Mouse (Mus musculus): Measurements from ENCODE around the gene Xpo5.

Xpo5 gene

DNA sequence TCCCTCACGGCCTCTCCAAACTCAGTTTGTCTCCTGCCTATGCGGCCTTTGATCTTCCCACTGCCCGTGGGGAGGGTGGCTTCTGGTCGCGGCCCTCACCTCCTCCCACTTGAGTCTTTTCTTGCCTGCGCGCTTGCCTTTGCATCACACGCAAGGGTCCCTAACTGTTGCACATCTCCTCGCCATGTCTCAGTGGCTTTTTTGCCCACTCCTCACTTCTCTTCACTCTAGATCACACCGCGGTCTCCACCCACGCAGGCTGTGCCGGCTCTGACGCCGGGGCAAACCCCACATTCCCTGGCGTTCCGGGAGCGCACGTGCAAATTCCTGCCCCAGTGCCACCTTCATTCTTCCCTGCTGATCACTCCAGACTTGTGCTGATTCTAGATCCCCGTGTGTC is 496 bp downstream of the Xpo5 start:
- no peak for DNase-seq

DNA sequence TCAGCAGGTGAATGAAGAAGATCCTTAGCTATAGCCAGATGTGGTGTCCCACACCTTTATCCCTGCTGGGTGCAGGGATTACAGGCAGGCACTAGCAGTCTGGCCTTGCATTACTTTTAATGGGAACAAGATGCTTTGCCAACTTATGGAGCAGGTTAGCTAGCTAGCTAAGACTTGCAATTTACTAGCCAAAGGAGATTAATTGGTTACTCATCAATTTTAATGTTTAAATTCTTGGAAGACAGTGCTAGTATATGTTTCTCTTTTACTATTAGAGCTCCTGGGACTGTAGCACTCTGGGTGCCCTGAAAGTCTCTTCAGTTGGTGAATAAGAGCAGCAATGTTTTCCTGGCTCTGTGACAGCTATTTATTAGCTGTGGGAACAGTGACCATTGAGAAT is 4.1 kb downstream of the Xpo5 start:
- no peak for DNase-seq

DNA sequence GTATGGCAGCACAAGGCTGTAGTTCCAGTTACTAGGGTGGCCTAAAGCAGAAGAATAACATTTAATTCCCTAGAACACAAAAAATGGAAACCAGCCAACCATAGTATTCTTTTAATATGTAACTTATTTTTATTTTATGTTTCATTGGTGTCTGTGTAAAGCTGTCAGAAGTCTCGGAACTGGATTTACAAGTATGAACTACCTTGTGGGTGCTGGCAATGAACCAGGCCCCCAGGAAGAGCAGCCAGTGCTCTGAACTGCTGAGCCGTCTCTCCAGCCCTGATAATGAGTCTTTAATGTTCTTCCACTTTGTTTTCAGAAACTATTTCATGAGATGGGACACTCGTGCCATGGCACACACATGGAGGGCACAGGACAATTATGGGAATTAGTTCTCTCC is 8.0 kb downstream of the Xpo5 start:
- DNase-seq = no peak

DNA sequence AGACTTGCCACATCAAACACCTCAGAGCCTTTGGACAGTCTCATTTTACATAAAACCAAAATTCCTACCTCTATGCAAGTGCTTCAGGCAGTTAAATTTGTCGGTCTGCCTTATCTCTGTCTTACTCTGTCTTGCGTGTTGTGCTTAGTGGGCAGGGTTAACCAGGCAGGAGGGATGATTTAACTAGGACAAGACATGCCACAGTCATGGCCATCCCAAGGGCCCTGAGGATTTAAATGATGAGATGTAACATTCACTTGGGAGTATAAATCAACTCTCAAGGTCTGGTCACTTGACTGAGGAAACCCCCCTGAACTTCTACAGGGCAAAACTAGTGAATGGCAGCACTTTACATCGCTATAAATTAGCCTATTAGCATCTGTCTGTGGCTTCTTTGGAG is 19.0 kb downstream of the Xpo5 start:
- no peak for DNase-seq

GRCm38 (mm10) chr17:46227576-46227975 is 25.0 kb downstream of the Xpo5 start:
- DNase-seq = no peak

- DNase-seq = no peak
Measured at GRCm38 (mm10) chr17:46236067-46236466, 33.5 kb downstream of the Xpo5 start.

GRCm38 (mm10) chr17:46237079-46237478 is 34.5 kb downstream of the Xpo5 start:
- DNase-seq = no peak

GRCm38 (mm10) chr17:46237480-46237879 is 34.9 kb downstream of the Xpo5 start:
- DNase-seq = no peak

GRCm38 (mm10) chr17:46239516-46240114 is 37.0 kb downstream of the Xpo5 start:
- DNase-seq = no peak

DNA sequence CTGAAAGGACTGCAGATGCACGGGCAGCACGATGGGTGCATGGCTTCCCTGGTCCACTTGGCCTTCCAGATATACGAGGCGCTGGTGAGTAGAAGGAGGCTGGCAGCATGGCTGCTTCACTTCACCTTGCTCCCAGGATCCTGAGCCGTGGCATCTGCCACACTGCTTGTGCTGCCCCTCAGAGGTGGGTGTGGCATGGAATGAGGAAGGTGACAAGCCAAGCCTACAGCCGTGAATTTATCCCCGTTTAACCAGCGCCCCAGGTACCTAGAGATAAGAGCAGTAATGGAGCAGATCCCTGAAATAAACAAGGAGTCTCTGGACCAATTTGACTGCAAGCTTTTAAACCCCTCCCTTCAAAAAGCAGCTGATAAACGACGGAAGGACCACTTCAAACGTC is 38.9 kb downstream of the Xpo5 start:
- no peak for DNase-seq

DNA sequence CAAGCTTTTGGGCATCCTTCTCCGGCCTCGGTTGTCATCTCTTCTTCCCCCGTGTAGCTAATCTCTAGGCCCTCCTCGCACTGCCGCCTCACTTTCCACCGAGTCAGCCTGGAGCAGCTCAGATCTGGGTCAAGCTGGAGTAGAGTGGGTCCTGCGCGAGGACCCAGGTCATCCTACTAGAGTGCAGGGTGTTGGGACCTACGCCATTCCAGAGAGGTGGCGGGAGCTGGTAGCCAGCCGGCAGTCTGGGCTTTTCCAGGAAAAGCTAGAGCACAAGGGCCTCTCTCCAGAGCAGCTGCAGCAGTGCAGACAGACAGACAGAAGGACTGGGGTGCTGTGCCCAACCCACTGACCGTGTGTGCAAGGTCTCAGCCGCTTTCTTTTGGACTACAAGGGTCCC is 39.7 kb downstream of the Xpo5 start:
- no peak for DNase-seq

GRCm38 (mm10) chr17:46242993-46243392 is 40.4 kb downstream of the Xpo5 start:
- DNase-seq = no peak

DNA sequence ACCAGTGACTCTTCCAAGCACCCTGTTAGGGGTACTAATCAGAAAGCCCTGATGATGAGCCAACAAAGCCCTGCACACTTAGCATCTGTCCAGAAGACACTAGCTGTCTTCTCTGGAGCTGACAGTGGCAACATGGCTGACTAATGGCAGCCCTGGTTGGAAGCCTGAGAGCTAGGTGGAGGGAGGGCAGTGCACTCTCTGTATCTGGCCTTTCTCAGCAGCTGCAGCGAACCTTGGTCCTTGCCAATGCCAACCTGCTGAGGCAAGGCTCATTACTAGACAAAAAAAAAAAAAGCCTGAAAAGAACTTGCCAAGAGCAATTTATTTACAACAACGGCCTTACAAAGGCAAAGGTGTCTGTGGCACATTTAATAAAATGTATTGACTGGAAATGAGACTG is 41.0 kb downstream of the Xpo5 start:
- DNase-seq = no peak

- DNase-seq = no peak
Measured at GRCm38 (mm10) chr17:46244579-46244978, 42.0 kb downstream of the Xpo5 start.

GRCm38 (mm10) chr17:46247512-46248188 is 45.1 kb downstream of the Xpo5 start, which contains the start of the genes Polr1c and Yipf3:
Polr1c (minus strand) TSS chr17:46248054.
Yipf3 (plus strand) TSS chr17:46248080.
- peak; percentile 94 for DNase-seq

DNA sequence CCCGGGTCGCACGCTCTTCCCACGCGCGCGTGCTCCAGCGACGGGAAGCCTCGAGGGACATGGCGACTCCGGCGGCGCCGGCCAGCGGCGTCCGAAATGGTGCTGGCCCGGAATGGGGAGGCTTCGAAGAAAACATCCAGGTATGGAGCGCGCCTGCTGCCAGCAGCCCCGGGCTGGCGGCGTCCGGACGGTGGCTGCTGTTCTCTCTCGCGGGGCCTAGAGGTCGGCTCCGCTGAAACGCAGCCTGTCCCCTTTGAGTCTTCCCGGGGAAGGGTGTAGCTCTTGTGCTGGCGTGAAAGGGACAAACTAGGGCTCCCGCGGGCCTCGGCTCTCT is 45.6 kb downstream of the Xpo5 start:
- DNase-seq = no peak

DNA sequence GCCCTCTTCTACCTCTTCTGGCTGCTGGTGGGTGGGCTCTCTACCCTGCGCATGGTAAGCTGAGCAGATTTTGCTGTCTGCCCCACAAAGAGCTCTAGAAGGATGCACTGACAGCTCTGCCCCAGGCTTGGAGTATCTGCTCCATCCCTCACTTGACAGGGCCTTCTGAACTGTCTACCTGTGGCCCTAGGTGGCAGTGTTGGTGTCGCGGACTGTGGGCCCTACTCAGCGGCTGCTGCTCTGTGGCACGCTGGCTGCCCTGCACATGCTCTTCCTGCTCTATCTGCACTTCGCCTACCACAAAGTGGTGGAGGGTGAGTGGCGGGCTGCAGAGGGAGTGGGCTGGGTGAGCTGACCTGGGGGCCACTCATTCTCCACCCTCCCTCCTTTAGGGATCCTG is 48.6 kb downstream of the Xpo5 start:
- DNase-seq = peak; percentile 21

DNA sequence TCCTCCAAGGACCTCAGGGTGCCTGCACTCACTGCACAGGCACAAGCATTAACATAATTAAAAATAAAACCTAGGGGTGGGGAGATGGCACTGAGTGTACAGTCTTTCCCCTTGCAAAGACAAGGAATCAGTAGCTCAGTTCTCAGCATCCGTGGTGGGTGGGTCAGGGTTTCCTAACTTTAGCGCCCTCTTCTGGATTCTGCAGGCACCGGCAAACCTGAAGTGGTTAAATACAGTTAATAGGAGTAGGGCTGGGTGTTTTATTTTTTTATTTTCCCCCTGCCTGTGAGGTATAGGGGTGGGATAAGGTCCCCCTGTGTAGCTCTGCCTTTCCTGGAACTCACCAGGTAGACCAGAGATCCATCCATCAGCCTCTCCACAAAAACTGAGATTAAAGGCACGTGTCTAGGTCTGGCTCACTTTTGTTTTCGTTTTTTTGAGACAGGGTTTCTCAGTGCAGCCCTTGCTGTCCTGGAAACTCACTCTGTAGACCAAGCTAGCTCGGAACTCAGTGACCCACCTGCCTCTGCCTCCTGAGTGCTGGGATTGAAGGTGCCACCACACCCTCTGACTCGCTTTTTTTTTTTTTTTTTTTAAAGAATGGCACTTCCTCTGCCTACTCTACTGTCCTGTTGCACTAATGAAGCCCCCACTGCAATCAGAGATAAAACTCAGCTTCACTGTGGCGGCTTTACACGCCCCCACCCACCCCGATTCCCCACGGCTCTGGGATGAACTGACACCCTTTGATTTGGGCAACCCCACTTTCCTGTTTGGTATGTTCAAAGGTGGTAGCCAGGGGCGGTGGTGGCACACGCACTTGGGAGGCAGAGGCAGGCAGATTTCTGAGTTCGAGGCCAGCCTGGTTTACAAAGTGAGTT is 50.2 kb downstream of the Xpo5 start:
- DNase-seq = peak; percentile 55

DNA sequence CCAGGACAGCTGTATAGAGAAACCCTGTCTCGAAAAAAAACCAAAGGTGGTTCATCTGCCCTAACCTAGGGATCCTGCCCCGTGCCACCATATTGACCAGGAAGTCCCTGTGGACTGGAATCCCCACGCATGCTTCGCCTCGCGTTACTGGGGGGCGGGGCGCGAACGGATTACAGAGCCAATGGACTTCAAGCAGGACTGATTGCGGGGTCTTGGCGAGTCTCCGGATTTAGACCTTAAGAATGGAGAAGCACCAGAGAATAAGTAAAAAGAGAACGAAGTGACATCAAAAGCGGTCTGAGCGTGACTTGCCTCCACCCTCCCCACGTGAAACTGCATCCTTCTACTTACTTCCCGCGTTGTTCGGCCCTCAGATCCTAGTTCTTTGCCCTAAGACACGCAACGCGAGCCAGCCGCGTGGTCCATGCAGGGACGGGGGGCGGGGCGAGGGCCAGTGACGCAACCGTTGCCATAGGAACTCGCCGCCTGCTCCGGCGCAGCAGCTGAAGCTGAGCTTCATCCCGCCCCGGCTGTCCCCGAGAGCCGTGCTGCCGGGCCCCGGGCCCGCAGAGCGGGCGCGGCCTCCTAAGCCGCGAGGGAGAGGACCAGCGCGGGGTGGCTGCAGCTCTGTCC is 51.0 kb downstream of the Xpo5 start, which contains the start of gene Lrrc73:
TSS of gene Lrrc73 (plus strand) at position 80 of the 633 bp plus-strand sequence.
- DNase-seq = peak; percentile 90

DNA sequence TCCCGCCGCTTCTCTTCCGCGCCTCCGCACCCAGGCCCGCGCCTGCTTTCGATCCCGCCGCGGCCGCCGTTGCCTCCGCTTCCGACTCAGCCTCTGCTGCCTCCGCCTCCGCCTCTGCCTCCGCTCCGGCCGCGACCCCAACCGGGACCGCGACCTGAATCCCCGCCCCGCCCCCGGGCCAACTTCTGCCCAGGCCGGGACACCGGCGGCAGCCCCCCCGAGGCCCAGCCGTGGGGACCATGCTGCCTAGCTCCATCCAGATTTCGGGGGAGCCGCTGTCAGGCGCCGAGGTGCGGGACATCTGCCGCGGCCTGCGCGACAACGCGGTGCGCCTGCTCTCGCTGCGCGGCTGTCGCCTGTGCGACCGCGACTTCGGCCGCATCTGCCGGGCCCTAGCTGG is 51.5 kb downstream of the Xpo5 start:
- DNase-seq = no peak

DNA sequence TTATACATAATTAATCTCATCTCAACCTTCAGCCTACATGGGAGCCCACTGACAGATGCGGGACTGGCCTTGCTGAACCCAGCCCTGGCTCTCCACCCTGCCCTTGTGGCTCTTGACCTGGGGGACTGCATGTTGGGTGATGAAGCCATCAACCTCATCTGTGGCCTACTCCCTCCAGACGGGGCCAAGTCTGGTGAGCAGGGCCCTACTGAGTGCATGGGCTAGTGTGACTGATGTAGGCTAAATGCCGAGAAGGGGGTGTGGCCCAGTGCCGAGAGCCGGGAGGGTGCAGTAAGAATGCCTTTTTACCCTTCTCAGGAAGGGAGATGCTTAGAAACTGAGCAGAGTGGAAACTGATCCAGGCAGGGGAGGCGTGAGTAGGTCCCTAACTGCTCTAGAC is 52.6 kb downstream of the Xpo5 start:
- DNase-seq = no peak

- DNase-seq = no peak
Measured at GRCm38 (mm10) chr17:46258279-46259053, 55.9 kb downstream of the Xpo5 start.

- no peak for DNase-seq
Measured at GRCm38 (mm10) chr17:46259675-46260074, 57.1 kb downstream of the Xpo5 start.
